Mouse (Mus musculus) cerebellum, adult 2 months (tissue): Measurements from ENCODE around the gene Olfr761. TPM values are rescaled to one million over a fixed set of nuclear protein-coding genes. Genes with fewer than 3 reads are reported as not detected.
"Not testable (repeated sequence)": the region's sequence is repeated elsewhere in the genome, so short reads cannot be mapped to it uniquely, and the experiment has no call there.

Source experiments
- DNase-seq, 2 experiments: peaks; one replicate each; pipeline ENCODE4 v3.0.0; 2021
- H3K27ac ChIP-seq: fragments of 200-500 bp; 2 replicates; pipeline ENCODE4 v1.5.1; 2012; ENCODE audit warnings: low read length, control low read depth, inconsistent platforms; ENCODE audit not compliant: insufficient read depth
- H3K27me3 ChIP-seq: fragments of 200-500 bp; 2 replicates; pipeline ENCODE4 v1.6.1; 2012; ENCODE audit warnings: inconsistent platforms, mild to moderate bottlenecking, low read length, moderate library complexity; ENCODE audit not compliant: control insufficient read depth, insufficient read depth
- H3K4me1 ChIP-seq: fragments of 200-500 bp; 2 replicates; pipeline ENCODE4 v1.6.1; 2011; ENCODE audit warnings: low read length; ENCODE audit not compliant: control insufficient read depth, insufficient read depth
- H3K4me3 ChIP-seq: fragments of 200-500 bp; replicated peaks from 2 replicates; pipeline ENCODE3; 2011; ENCODE audit warnings: mild to moderate bottlenecking, low read depth, low read length, control low read depth; ENCODE audit not compliant: insufficient read depth
- CTCF ChIP-seq: fragments of 200-500 bp; IDR thresholded peaks from 2 replicates; pipeline ENCODE4 v1.5.1; 2011; ENCODE audit warnings: low read depth, mild to moderate bottlenecking, control low read depth, low read length, moderate library complexity, borderline replicate concordance; ENCODE audit not compliant: insufficient read depth
- POLR2A ChIP-seq: fragments of 200-500 bp; IDR thresholded peaks from 2 replicates; pipeline ENCODE4 v1.6.1; 2011; ENCODE audit warnings: low read length, control low read depth, borderline replicate concordance; ENCODE audit not compliant: insufficient read depth
- WGBS: fragments of 180-500 bp; shearing (Covaris S2); methylation state at CpG from one replicate; pipeline ENCODE4 v1.1.7; 2018; 5-methylcytosine and 5-hydroxymethylcytosine counted together
- polyA plus RNA-seq: library from polyadenylated mRNA; depleted of rRNA; stranded (reverse); fragments of >200 nt; gene quantifications from 2 replicates; pipeline ENCODE4 v1.2.3, GENCODE M21; 2012; rRNA removed

Gene Olfr761
- not detected in 2 replicates for polyA plus RNA-seq

DNA sequence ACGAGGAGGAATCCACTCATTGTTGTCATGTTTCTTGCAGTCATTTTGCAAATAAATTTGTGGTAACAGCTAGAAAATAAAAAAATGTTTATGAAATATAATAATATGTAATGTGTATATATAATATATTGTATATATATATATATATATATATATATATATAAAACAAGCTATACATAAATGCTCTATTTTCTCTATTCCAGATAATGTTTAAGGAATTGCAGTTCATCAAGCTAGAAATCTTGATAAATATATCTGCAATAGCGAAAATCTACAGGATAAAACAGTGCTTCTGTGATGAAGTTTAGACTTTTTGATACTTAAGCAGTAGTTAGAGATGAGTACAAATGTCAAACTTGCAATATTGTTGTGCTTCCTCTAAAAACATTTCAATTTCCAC lies at the start of gene Olfr761:
Gene Olfr761, minus strand, starts transcription at position 101 of the 400 bp plus-strand sequence.
- H3K4me3 ChIP-seq = no peak within 1 kb of the TSS
- TF ChIP-seq CTCF (no peak), POLR2A (no peak)
- 58% methylated on average over 2 of the region's 2 CpGs for WGBS
- DNase-seq = no peak
- H3K4me1 ChIP-seq = no peaks in the 10 kb centered on the region
- H3K27me3 ChIP-seq = no peaks in the 10 kb centered on the region
- H3K27ac ChIP-seq = no peak within 1 kb of the TSS

GRCm38 (mm10) chr17:37995635-37996307 lies 42.9 kb upstream of the Olfr761 start:
- Histone ChIP-seq H3K4me3 (no peak overlapping the region), H3K27ac (no peak overlapping the region), H3K27me3 (no peaks in the 10 kb centered on the region), H3K4me1 (no peaks in the 10 kb centered on the region)
- 56% methylated on average over 10 of the region's 10 CpGs for WGBS
- TF ChIP-seq POLR2A (no peak), CTCF (no peak)
- no peak for DNase-seq

GRCm38 (mm10) chr17:37990453-37990961 lies 37.6 kb upstream of the Olfr761 start:
- no peaks in the 10 kb centered on the region for H3K27me3 ChIP-seq
- TF ChIP-seq CTCF (no peak), POLR2A (no peak)
- DNase-seq = no peak
- no peak overlapping the region for H3K4me3 ChIP-seq
- 47% methylated on average over 3 of the region's 3 CpGs for WGBS
- no peak overlapping the region for H3K27ac ChIP-seq
- no peaks in the 10 kb centered on the region for H3K4me1 ChIP-seq

GRCm38 (mm10) chr17:37973591-37973990 lies 20.7 kb upstream of the Olfr761 start:
- Histone ChIP-seq H3K4me1 (no peaks in the 10 kb centered on the region), H3K27ac (no peak overlapping the region), H3K27me3 (no peaks in the 10 kb centered on the region), H3K4me3 (no peak overlapping the region)
- no peak for DNase-seq
- TF ChIP-seq POLR2A = no peak
- no peak for TF ChIP-seq CTCF
- 84% methylated on average over 3 of the region's 3 CpGs for WGBS

GRCm38 (mm10) chr17:37920248-37920647 lies 32.6 kb downstream of the Olfr761 start, which contains the start of gene Olfr128:
Olfr128 (plus strand) TSS chr17:37920548.
- DNase-seq = no peak
- no peaks in the 10 kb centered on the region for H3K4me1 ChIP-seq
- no peak for TF ChIP-seq CTCF
- TF ChIP-seq POLR2A = no peak
- H3K27ac ChIP-seq = no peak within 1 kb of the TSS
- no peak within 1 kb of the TSS for H3K4me3 ChIP-seq
- no peaks in the 10 kb centered on the region for H3K27me3 ChIP-seq

DNA sequence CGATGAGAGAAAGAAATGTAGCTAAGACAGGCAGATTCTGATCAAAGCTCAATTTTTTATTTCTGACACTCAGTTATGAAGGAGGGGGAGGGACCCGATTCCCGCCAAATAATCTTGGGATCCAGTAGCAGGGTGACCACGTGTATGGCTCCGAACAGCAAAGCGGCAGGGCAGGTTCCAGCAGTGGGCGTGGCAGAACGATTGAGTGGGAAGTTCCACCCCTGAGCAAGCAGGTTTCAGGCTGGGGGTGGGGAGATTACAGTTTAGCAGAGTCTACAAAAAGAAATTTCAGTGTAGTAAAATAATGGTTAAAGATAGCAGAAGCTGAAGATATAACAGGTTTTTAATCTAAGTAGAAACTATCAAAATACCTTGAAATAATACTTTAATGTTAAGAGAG lies 46.1 kb downstream of the Olfr761 start:
- H3K4me1 ChIP-seq, H3K27ac ChIP-seq, DNase-seq, H3K27me3 ChIP-seq, H3K4me3 ChIP-seq: not testable (repeated sequence)
- 73% methylated on average over 8 of the region's 8 CpGs for whole genome bisulfite sequencing

Other genes with a start within 250 kb of the Olfr761 start
- not detected in 2 replicates for gene Olfr120, start 231.3 kb downstream of the Olfr761 start, polyA plus RNA-seq
- gene Olfr121, start 204.2 kb downstream of the Olfr761 start, polyA plus RNA-seq = not detected in 2 replicates
- not detected in 2 replicates for gene Olfr122, start 184.5 kb downstream of the Olfr761 start, polyA plus RNA-seq
- not detected in 2 replicates for gene Olfr123, start 159.6 kb downstream of the Olfr761 start, polyA plus RNA-seq
- gene Olfr124, start 153.2 kb downstream of the Olfr761 start, polyA plus RNA-seq = not detected in 2 replicates
- not detected in 2 replicates for gene Olfr125, start 120.1 kb downstream of the Olfr761 start, polyA plus RNA-seq
- not detected in 2 replicates for gene Olfr126, start 105.6 kb downstream of the Olfr761 start, polyA plus RNA-seq
- not detected in 2 replicates for gene Olfr127, start 52.6 kb downstream of the Olfr761 start, polyA plus RNA-seq
- not detected in 2 replicates for gene Olfr128, start 32.5 kb downstream of the Olfr761 start, polyA plus RNA-seq
- not detected in 2 replicates for gene Olfr129, start 107.0 kb upstream of the Olfr761 start, polyA plus RNA-seq
- gene Olfr130, start 110.8 kb upstream of the Olfr761 start, polyA plus RNA-seq = not detected in 2 replicates
- not detected in 2 replicates for gene Olfr131, start 135.6 kb upstream of the Olfr761 start, polyA plus RNA-seq
- not detected in 2 replicates for gene Olfr132, start 181.4 kb upstream of the Olfr761 start, polyA plus RNA-seq
- not detected in 2 replicates for gene Olfr133, start 192.2 kb upstream of the Olfr761 start, polyA plus RNA-seq
- not detected in 2 replicates for gene Olfr134, start 218.3 kb upstream of the Olfr761 start, polyA plus RNA-seq